Mouse (Mus musculus) left cerebral cortex, adult 9 months (tissue): ENCODE results near the gene Eya4.

Experiments
- DNase-seq, 2 experiments: peaks; one replicate each; pipeline ENCODE4 v3.0.0; 2022; ENCODE audit warnings: low spot score in 2 of 2

The Eya4 gene

DNA sequence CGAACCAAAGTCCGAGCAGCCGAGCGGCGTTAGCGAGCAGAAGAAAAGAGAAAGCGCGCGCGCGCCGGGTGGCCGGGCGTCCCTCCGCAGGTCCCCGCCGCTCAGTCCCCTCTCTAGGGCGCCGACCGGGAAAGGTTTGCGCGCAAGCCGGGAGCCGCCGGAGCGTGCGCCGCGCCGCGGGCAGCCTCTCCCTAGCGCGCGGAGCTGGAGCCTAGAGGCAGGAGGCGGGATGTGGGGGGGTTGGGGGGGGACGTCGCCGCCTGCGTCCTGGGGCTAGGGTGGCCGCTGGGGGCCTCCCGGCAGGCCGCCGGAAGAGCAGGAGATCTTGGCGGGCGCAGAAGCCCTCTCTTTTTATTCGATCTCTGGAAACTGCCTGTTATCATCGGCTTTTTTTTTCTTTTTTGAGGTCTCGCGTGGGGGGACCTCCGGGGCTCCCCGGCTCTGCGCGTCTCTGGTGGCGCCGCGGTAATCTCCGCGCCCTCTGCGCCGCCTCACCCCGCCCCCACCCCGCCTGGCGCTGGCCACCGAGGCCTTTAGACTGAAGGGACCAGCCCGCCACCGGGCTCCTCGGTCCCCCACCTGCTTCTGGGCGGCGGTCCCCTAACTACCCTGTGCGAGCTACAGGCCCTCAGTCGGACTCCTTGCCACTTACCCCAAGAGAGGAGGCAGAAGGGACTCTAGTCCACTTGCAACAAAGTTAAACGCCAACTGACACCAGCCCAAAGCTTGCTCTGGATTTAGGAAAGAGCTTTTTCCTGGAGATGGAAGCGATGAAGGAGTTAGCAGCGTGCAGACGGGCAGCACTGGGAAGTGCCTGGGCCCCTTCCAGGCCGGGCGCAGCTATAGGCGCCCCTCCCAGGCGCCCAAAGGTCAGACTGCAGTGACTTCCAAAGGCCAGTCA, at the start of gene Eya4:
Gene Eya4 (minus strand): TSS at position 776 of the 901 bp plus-strand sequence.
- DNase-seq = peak in 1 of 2 experiments; percentile 16

DNA sequence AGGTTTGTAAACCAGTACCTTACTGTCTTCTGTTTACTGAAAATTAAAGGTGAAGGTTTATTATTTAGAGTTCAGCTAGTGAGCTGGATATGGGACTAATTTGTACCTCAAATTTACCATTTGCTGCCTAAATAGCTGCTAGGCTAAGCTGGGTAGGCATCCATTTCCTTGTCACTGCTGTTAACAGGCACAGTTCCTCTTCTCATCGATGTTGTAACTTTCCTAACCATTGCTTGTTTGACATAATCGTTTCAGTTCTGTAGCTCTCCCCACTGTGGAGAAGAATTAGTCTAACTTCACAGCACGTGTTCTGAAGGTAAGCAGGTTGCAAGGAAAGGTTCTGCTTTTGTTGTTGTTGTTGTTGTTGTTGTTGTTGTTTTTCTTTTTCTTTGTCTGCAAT, 44.8 kb upstream of the Eya4 start:
- DNase-seq = no peak

DNA sequence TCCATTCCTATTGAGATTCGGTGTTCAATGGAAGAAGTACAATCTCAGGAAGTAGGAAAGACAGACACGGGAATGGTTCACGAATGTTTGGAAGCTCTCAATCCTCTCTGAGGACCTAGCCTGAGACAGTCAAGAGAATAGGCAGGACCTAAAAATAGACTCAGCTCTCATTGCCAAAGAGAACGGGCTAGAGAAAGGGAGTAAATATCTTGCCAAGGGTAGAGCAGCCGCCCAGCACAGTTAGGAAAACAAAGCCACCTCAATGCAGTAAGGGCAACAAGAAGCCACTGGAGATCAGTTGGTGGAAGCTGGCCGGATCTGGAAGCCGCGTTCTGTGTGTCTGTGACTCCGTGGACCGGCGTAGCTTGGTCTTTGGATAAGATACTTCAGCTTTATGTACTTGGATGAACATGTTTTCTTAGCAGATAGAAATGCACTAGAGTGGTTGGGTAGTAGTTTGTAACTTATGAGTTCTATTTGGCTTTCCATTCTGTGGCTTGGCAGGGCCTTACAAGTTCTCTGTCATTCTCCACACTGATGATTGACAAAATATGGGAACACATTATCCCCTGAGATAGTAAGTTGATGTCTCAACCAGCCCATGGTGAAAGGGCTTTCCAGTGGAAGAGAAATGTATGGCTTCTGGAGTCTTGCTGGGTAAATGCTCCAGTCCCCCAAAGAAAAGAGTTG, 44.1 kb upstream of the Eya4 start:
- DNase-seq = no peak

DNA sequence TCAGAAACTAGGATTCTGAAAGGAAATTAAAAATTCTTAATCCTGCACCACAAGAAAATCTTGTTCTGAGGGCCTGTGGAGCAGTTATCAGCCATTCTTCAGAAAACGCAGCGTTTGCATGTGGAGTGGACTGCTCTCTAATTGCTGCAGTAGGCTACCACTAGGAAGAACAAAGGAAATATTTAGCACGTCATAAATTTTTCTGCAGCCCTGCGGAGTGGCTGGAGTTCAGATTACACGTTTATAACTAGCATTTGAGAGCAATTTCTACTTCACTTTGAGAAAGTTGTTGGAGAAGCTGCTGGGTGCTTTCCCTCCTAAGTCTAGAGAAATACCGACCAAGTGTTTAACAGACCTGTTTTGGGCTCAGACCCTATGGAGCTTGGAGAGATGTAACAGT, 43.6 kb upstream of the Eya4 start:
- DNase-seq = no peak

GRCm38 (mm10) chr10:23363866-23364265, 13.3 kb upstream of the Eya4 start:
- no peak for DNase-seq

- DNase-seq = peak in 1 of 2 experiments; percentile 2
Measured at GRCm38 (mm10) chr10:23349392-23350010, 1.1 kb downstream of the Eya4 start.

GRCm38 (mm10) chr10:23348893-23349391, 1.6 kb downstream of the Eya4 start:
- no peak for DNase-seq

DNA sequence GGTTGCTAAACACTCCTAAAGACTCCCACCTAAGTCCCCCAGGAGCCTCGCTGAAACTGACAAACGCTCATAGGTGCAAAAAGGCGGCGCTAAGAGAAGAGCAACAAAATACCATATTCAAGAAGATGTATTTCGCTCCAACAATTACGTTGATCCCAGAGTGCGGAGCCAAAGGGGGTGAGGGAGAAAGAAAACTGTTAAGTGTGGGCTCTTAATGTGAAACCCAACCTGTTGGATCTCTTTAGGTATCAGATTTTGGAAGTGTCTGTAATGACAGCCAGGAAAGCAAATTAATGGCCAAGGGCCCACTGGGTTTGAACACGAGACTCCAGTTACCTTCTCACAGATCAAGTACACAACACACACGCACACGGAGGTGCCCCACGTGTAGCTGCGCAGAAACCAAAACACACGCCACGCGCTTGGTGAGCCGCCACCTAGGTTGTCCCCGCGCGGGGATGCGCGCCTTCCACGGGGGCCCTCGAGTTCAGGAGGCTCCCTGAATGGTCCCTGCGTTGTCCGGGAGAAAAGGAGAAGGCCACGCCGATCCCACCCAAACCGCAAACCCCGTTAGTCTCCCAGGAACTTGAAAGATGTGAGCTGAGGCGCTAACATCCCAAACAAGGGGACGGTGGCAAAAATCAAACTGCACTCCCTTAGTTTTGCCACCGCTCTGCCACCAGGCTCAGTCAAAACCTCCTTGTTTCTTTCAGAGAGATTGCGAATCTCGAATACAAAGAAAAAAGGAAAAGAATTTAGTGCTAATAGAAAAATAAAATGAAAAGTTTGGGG, 2.3 kb downstream of the Eya4 start:
- DNase-seq = no peak

GRCm38 (mm10) chr10:23337250-23337649, 13.3 kb downstream of the Eya4 start:
- DNase-seq = no peak

GRCm38 (mm10) chr10:23332768-23333167, 17.8 kb downstream of the Eya4 start:
- no peak for DNase-seq

DNA sequence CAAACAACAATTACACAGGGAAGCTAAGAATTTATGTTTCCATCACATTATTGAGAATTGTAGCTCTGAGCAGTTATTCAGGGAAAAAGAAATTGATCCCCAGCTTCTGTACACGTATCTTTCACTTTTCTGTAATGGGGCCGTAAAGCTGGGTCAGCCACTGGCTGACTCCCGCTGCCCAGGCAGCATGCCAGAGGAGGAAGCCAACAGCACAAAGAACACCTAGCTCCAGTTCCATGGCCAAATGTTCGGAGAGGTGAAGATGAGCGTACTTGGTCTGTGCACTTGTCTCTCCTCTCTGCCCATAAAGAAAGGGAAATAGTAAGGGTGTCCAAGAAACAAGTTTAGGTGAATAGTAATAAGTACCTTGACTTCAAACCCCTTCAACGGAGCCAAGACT, 22.9 kb downstream of the Eya4 start:
- DNase-seq = no peak

- DNase-seq = no peak
Measured at GRCm38 (mm10) chr10:23322275-23322674, 28.3 kb downstream of the Eya4 start.

GRCm38 (mm10) chr10:23295616-23296015, 55.0 kb downstream of the Eya4 start:
- DNase-seq = no peak

DNA sequence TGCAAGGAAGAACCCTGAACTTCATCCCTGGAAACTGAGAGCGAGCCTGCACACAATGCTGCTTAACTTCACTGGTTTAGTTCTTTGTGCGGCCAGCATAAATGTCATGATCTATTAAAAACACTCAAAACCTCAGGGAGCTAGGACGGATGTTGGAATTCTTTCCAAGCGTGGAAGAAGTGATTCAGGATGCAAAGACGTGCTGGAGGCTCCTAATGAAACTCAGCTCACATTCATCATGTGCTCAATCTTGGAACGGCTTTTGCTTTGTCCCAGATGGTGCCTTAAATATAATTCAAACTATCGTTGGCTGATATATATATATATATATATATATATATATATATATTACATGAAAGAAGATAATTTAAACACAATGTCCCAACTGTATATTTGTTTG, 58.1 kb downstream of the Eya4 start:
- DNase-seq = no peak

DNA sequence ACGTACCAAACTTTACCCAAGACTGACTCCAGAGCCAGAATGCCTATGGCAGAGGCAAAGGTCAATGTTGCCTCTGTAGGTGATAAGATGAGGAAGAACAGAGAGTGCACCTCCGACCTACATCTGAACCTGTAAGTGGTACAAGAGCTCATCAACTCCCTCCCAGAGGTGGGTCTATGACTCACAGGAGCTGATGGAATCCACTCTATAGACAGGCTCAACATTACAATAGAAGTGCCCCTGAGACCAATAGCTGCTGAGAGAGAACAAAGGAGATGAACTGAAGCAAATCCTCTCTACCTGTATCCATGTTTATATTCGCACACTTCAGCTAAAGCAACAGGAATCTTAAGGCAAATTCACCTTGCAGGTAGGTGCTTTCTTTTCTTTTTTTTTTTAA, 73.2 kb downstream of the Eya4 start:
- no peak for DNase-seq

DNA sequence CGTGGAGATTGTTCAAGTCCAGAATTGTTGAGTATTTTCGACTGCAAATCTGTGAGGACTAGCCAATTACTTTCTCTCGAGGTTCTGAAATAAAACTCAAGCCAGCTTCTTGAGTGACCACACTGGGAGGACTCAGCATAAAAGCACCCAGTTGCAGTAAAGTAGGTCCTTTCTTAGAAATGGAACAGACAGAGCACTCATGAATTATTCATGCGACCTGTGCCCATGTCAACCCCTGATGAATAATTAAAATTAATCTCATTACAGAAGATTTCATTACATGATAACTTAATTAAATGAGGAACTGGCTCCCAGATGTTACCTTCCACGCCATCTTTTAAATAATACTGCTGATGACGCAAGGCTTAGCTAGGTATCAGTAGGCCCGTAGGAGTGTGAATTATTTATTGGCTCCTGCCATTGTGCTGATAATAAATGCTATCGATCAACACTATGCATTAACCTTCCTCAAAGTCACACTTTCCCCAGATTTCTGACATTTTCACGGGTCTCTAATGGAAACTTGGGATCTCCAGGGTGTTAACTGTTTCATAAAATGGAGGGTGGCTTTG, 79.5 kb downstream of the Eya4 start:
- DNase-seq = no peak

DNA sequence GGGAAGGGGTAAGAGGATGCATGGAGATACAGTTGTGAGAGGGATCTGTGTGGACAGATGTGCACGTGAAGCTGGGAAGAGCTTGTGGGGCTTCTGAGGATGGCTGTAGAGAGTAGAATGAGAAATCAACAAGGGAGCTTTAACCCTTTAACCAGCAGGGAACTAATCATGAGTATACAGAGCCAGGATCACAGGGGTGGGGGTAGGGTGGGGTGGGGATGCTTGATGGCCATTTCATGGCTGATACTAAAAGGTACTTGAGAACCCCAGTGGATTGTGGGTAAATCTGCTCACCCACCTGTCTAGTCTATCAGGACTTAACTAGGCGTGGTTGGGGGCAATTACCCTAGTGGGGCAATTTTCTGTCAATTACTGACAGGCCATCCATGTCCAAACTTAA, 80.1 kb downstream of the Eya4 start:
- DNase-seq = no peak

DNA sequence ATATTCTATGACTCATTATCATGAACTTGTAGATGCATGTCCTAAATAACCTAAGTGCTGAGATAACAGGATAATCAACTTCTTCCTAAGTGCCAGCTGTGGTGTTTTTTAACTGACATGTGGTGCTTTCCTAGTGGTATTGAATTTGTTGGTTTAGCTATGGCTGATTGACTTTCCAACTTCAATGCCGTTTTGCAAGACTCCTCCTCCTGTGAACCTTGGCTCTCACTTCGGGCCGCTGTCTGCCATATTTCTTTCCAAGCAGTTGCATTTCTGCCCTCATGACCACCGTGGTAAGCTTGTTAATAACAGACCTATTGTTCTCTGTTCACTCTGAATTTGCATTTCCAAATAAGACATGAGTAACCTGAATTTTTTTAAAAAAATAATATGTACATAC, 98.4 kb downstream of the Eya4 start:
- DNase-seq = no peak

GRCm38 (mm10) chr10:23246485-23246884, 104.1 kb downstream of the Eya4 start:
- no peak for DNase-seq

DNA sequence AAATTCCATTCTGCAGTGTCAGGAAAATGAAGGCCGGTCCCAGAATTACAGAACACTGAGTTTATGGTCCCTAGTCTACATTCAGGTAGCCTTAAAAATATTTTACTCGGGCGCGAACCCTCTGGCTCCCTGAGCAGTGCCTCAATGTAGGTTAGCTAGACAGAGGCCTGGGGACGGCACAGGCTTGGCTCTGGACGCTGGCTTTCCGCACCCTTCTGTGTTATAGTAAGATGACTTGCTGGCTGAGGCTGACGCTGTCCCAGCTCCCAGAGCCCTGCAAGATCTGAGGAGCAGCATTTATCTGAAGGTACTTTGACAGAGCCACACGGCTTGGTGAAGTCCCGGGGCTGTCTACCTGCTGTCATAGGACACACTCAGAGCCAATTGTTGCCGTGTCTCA, 113.7 kb downstream of the Eya4 start:
- DNase-seq = no peak

GRCm38 (mm10) chr10:23235405-23235804, 115.2 kb downstream of the Eya4 start:
- DNase-seq = no peak
